Mouse (Mus musculus) heart, postnatal 0 days (tissue): ENCODE results near the gene Morn3. TPM values are rescaled to one million over a fixed set of nuclear protein-coding genes. Genes with fewer than 3 reads are reported as not detected.

Experiments used
- ATAC-seq: fragments of 200-750 bp; cut with Nextera tagmentation; 2 replicates; pipeline ENCODE4 v1.8.0; 2017; ENCODE audit warnings: low read depth, moderate number of reproducible peaks, moderate library complexity; ENCODE audit not compliant: insufficient read depth
- DNase-seq: peaks from one replicate; pipeline ENCODE4 v3.0.0-alpha.2; 2016; ENCODE audit warnings: low spot score
- H3K27ac ChIP-seq: fragments of 300-500 bp; sonication (generic); 2 replicates; pipeline ENCODE4 v1.5.1; 2014; ENCODE audit warnings: low read depth, mild to moderate bottlenecking
- H3K27me3 ChIP-seq: fragments of 300-500 bp; sonication (generic); 2 replicates; pipeline ENCODE4 v1.6.1; 2014; ENCODE audit warnings: low read length, mixed read lengths; ENCODE audit not compliant: control insufficient read depth, insufficient read depth
- H3K36me3 ChIP-seq: fragments of 300-500 bp; sonication (generic); replicated peaks from 2 replicates; pipeline ENCODE4 v1.6.1; 2014; ENCODE audit warnings: low read length, mixed read lengths; ENCODE audit not compliant: control insufficient read depth, insufficient read depth
- H3K4me1 ChIP-seq: fragments of 300-500 bp; sonication (generic); 2 replicates; pipeline ENCODE4 v1.6.1; 2014; ENCODE audit warnings: antibody characterized with exemption; ENCODE audit not compliant: control insufficient read depth, insufficient read depth
- H3K4me2 ChIP-seq: fragments of 300-500 bp; sonication (generic); 2 replicates; pipeline ENCODE4 v1.6.1; 2014; ENCODE audit warnings: low read depth, mild to moderate bottlenecking, low read length, moderate library complexity
- H3K4me3 ChIP-seq: fragments of 300-500 bp; sonication (generic); 2 replicates; pipeline ENCODE4 v1.5.1; 2014; ENCODE audit warnings: low read depth, low read length
- H3K9ac ChIP-seq: fragments of 300-500 bp; sonication (generic); replicated peaks from 2 replicates; pipeline ENCODE4 v1.6.1; 2014; ENCODE audit warnings: low read depth, low read length, mixed read lengths
- H3K9me3 ChIP-seq: fragments of 300-500 bp; sonication (generic); replicated peaks from 2 replicates; pipeline ENCODE4 v1.6.1; 2016; ENCODE audit warnings: low read length; ENCODE audit not compliant: control insufficient read depth
- CTCF ChIP-seq: IDR thresholded peaks from 2 replicates; pipeline ENCODE4 v1.5.1; 2016; ENCODE audit warnings: antibody characterized with exemption, control low read depth, low read depth
- EP300 ChIP-seq: IDR thresholded peaks from 2 replicates; pipeline ENCODE4 v1.6.1; 2016; ENCODE audit warnings: antibody characterized with exemption, low read depth
- WGBS: fragments of 180-500 bp; shearing (Covaris S2); extraction: QIAGEN DNeasy Blood & Tissue Kit; methylation state at CpG from one replicate; pipeline ENCODE4 v1.1.7; 2014; 5-methylcytosine and 5-hydroxymethylcytosine counted together
- polyA plus RNA-seq: library from polyadenylated mRNA; unstranded; fragments of >200 nt; fragmentation: Nextera tagmentation; extraction: Ambion mirVana; gene quantifications from 2 replicates; pipeline ENCODE4 v1.2.1, GENCODE M21; 2015
- total RNA-seq: library from RNA; depleted of rRNA; stranded (reverse); fragments of >200 nt; gene quantifications from 2 replicates; pipeline ENCODE4 v1.2.3, GENCODE M21; 2014; ENCODE audit warnings: low replicate concordance

Morn3 gene
- total and polyA plus RNA-seq, 2 experiments from 2014 or later: not detected

DNA sequence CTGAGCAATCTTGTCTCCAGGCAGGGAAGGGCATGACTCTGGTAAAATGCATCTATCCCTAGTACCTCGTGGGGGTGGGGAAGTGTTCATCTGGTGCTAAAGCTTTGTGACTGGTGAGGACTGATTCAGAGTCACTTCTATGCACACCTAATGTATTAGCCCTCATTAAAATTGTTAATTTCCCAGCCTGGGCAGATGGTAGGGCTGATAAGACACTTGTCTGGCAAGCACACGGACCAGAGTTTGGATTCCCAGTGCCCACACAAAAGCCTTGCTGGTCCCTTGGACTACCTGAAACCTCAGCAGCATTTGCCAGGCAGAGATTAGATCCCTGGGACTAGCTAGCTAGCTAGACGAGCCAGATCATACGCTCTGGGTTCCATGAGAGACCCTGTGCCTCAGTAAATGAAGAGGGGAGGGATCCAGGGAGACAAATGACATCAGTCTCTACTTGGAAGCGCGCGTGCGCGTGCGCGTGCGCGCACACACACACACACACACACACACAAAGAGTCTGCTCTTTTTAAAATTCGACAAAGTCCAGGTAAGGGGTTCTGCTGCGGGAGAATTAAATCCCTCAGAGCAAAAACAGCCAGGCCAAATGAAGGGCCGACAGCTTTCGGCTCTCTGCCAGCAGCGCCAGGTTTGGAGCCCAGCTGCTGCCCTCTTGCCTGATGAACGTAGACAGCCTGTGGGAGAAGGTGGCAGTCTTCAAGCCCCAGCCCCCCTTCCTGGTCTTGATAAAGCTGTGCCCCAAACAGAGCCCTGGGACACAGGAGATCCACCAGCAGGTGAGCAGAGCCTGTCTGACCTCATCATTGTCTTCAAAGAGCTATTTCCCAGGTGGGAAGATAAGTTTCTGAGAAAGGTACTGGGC is 40.9 kb downstream of the Morn3 start:
- Histone ChIP-seq H3K9ac (no peak overlapping the region), H3K9me3 (no peaks in the 10 kb centered on the region), H3K4me1 (peaks cover 17% of the 10 kb centered on the region), H3K4me2 (no peak overlapping the region), H3K27me3 (no peaks in the 10 kb centered on the region), H3K27ac (no peak overlapping the region), H3K4me3 (no peak overlapping the region), H3K36me3 (no peaks in the 10 kb centered on the region)
- DNase-seq (no peak), ATAC-seq (no peak)
- no peak for TF ChIP-seq CTCF
- 59% methylated on average over 19 of the region's 19 CpGs for WGBS

DNA sequence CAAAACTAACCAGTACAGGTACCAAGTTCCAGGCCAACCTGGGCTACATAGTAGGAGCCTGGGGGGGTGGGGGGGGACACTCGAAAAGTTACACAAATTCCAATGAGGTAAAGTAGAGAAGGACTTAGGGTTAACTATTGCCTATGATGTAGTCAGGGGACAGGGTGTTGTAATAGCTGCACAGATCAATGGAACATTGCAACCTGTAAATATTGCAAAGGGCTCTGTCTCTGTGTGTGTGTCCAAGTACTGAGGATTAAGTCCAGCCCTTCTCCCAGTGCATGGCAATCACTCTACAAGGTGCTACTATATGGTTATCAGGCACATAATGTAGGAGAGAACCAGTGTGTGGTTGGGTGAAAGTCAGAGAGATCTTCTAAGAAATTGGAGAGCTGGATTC is 45.9 kb downstream of the Morn3 start:
- no peak for TF ChIP-seq EP300
- TF ChIP-seq CTCF: no peak
- ATAC-seq (no peak), DNase-seq (no peak)
- Histone ChIP-seq H3K4me3 (no peak overlapping the region), H3K9me3 (no peaks in the 10 kb centered on the region), H3K4me2 (no peak overlapping the region), H3K9ac (no peak overlapping the region), H3K27me3 (no peaks in the 10 kb centered on the region), H3K4me1 (0 out of 2 replicates have a peak, but pooled peaks cover under 1% of the 10 kb centered on the region), H3K27ac (no peak overlapping the region), H3K36me3 (no peaks in the 10 kb centered on the region)
- 61% methylated on average over 1 of the region's 1 CpGs for WGBS

DNA sequence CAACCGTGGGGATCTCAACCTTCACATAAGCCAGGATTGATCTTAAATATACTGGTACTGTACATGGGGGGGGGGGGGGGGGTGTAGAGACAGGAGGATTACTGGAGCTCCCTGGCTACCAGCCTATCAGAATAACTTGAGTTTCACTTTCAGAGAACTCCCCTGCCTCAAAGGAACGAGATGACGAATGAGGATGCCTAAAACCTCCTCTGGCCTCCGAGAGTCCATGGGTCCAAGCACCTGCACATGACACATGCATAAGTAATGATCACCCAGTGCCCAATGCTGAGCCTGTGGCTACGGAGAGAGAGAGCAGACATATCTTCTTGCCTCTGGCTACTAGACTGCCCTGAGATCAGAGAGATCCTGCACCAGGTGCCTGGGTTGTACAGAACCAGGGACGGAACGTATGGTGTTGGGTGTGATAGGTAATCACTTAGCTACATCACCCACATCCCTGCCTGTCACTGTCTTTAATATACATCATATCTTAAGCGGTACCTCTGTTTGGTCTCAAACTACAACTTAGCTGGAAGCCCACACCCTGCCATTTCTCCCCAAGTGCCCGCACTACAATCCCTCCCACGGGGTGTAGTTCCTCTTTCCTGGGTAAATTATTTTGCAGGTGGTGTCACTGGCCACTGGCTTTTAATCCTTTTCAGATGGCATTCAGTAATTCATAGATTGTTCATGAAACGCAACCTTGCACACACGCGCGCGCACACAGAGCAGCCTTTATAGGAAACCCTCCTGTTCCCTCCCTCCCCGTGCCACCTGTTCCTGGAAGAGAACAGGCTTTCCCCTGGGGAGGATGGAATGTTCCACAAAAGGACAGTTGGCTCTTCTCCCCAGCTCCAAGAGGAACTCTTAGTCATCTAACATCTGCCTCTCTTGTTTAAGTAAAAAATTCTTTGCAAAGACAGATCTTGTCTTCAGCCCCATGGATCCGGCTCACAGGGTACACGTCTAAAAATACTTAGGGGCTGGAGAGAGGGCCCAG is 49.3 kb downstream of the Morn3 start:
- no peak for TF ChIP-seq EP300
- TF ChIP-seq CTCF: no peak
- no peak for ATAC-seq
- 81% methylated on average over 18 of the region's 18 CpGs for WGBS

DNA sequence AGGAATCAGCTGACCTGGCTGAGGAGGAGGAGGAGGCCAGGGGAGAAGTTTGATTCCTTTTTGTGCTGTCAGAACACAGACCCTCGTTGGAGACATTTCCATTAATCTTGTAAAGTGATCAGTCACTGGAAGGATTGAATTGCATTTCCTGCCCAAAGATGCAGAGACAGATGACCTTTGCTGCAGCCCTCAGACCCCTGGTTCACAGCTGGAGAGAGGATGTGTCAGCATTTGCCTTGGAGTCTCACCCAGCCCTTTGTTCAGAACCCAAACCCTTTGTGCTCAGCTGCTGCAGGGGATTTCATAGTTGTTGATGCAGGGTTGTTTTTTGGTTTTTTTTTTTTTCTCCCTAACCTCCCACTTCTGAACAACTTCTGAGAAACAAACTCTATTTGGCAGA is 51.9 kb downstream of the Morn3 start:
- H3K27ac ChIP-seq: no peak overlapping the region
- peaks cover 18% of the 10 kb centered on the region; the same call in 1 of the 2 replicates for H3K4me1 ChIP-seq
- DNase-seq (no peak), ATAC-seq (no peak)
- no peaks in the 10 kb centered on the region for H3K36me3 ChIP-seq
- no peak overlapping the region for H3K4me3 ChIP-seq
- TF ChIP-seq CTCF: no peak
- no peak for TF ChIP-seq EP300
- H3K9ac ChIP-seq: no peak overlapping the region
- no peaks in the 10 kb centered on the region for H3K27me3 ChIP-seq
- no peaks in the 10 kb centered on the region for H3K9me3 ChIP-seq
- H3K4me2 ChIP-seq: peak overlapping the region; percentile 3; the same call in 1 of the 2 replicates
- 5% methylated on average over 1 of the region's 1 CpGs for WGBS

More for the DNA sequence above, 49.3 kb downstream of the Morn3 start:
- Histone ChIP-seq H3K27me3 (no peaks in the 10 kb centered on the region), H3K4me1 (no peaks in the 10 kb centered on the region), H3K4me3 (no peak overlapping the region), H3K27ac (no peak overlapping the region), H3K4me2 (no peak overlapping the region), H3K9ac (no peak overlapping the region), H3K9me3 (no peaks in the 10 kb centered on the region), H3K36me3 (no peaks in the 10 kb centered on the region)
- no peak for DNase-seq

DNA sequence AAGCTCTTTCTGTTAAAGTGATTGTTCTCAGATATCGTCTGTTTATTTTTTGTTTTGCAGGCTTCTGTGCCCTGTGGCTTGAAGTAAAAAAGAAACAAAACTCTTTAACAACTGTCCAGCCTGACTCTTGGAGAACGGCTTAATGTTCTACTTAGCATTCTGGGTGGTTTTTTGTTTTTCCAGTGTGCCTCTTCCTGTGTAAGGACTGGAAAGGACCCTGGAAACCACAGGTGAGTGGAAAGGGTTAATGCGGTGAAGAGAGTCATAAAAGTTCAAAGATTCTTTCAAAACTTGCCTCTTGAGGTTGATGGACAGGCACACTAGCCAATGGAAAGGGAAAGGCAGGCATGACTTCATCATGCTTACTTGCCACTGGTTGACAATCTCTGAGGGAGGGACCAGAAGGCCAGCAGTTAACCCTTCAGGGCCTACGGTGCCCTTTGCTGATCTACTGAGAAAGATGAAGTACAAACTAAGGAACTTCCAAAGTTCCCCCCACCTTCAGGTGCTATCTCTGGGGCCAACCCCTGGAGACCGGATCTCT is 52.4 kb downstream of the Morn3 start:
- DNase-seq (peak; percentile 95), ATAC-seq (peak; percentile 92)
- Histone ChIP-seq H3K27ac (0 out of 2 replicates have a peak overlapping the region, but pooled peaks have one; percentile 11), H3K9me3 (no peaks in the 10 kb centered on the region), H3K4me2 (peak overlapping the region; percentile 57), H3K27me3 (no peaks in the 10 kb centered on the region), H3K36me3 (no peaks in the 10 kb centered on the region), H3K9ac (no peak overlapping the region), H3K4me1 (peaks cover 22% of the 10 kb centered on the region; the same call in 1 of the 2 replicates), H3K4me3 (peak overlapping the region; percentile 36)
- WGBS: 12% methylated on average over 5 of the region's 5 CpGs
- no peak for TF ChIP-seq EP300
